Mouse (Mus musculus) erythroblast, embryonic 14.5 days (primary cell): ENCODE measurements around the gene Creb3l1.

ENCODE experiments used
- GATA1 ChIP-seq: IDR thresholded peaks from 2 replicates; pipeline ENCODE4 v1.6.1; 2012; ENCODE audit warnings: low read length, inconsistent platforms, mixed read lengths
- TAL1 ChIP-seq: IDR thresholded peaks from 3 replicates; pipeline ENCODE4 v1.6.1; 2012; ENCODE audit warnings: low read length, inconsistent platforms, mixed read lengths

DNA sequence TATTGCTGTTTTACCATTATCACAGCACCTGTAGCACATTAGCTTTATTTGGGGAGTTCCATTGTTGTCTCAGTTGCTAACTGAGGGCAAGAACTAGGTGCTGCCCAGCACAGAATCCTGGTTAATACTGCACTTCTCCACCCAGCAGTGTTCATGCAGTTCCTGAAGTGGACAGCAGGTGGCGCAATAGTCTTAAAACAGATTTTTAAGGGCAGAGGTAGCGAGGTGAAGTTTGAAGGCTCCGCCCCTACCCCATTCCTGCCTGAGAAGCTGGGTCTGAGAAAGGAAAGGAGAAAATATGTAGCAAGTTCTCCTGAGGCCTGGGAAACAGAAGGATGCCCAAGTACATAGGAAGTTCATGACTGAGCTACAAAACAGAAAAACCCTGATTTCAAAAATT, 36.8 kb downstream of the Creb3l1 start:
- TF ChIP-seq TAL1, result no peak
- TF ChIP-seq GATA1, result no peak
